Mouse (Mus musculus) left cerebral cortex, postnatal 14 days (tissue): Measurements from ENCODE around the gene Clec3a. TPM values are rescaled to one million over a fixed set of nuclear protein-coding genes. Genes with fewer than 3 reads are reported as not detected.

ENCODE experiments used
- DNase-seq, 2 experiments: peaks; one replicate each; pipeline ENCODE4 v3.0.0; 2021 to 2022; ENCODE audit warnings: low spot score in 2 of 2, mixed read lengths in 1 of 2
- intact Hi-C: fragments of 180-260 bp; cut with DNase I; formaldehyde crosslinking; loops from one replicate; pipeline ENCODE4 v1.15.1; 2025
- total RNA-seq, 2 experiments: library from RNA; stranded (reverse); gene quantifications; 2 replicates each; pipeline ENCODE4 v1.2.3; 2021

Clec3a gene
- total RNA-seq, 2 experiments from 2014 or later = not detected

DNA sequence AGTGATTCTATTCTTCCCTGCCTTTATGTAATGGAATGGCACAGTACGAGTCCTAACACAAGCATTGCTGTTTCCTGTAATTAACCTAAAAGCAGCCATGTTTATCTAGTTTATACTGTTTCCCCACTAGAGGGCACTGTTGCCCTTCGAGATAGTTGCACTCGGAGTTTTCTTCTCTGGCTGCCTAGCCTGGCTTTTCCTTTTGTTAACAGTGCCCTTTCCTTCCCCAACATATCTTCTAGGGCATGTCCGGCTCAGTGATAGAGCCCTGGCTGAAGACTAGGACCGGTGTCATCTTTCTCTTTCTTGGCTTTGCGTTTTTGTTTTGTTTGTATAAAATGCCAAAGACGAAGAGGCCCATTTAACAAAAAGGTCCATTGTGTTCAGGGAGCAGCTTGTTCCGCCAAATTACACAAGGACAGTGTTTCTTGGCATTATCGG, 34.9 kb downstream of the Clec3a start:
- peak; percentile 63 to 75 for DNase-seq
- intact Hi-C loops = loop anchor here (5.0 to 10.0 kb wide), 5 partner anchors 322 to 1984 kb away; partner anchors contain the start of gene Maf

DNA sequence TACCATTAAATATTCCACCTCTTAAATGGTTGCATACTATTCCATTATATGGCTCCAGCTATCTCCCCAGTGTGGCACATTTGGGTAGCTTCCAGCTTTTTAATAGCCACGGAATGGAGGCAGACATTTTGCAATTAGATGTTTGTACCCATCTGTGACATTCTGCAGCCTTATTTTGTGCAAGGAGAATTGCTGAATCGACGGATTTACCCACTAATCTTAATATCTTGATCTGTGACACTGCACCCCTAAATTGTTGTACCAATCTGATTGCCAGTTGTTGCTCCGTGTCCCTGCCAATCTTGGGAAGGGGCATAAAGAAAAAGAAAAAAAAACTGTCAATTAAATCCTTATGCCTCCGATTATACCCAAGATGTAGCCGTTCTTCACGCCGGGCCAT, 37.4 kb downstream of the Clec3a start:
- no peak for DNase-seq
- intact Hi-C loops = loop anchor here (10.0 kb wide), 3 partner anchors 319 to 1909 kb away; no protein-coding TSS in a partner anchor

- DNase-seq = peak in 1 of 2 experiments; percentile 36
- intact Hi-C loops = loop anchor here (10.0 kb wide), 3 partner anchors 319 to 1909 kb away; no protein-coding TSS in a partner anchor
Measured at GRCm38 (mm10) chr8:114455953-114456352, 38.1 kb downstream of the Clec3a start.

GRCm38 (mm10) chr8:114458113-114458784, 40.4 kb downstream of the Clec3a start:
- DNase-seq = no peak
- intact Hi-C loops = loop anchor here (10.0 kb wide), 3 partner anchors 317 to 1907 kb away; no protein-coding TSS in a partner anchor

- intact Hi-C loops = no loop called here
Measured at GRCm38 (mm10) chr8:114460600-114460999, 42.7 kb downstream of the Clec3a start.

DNA sequence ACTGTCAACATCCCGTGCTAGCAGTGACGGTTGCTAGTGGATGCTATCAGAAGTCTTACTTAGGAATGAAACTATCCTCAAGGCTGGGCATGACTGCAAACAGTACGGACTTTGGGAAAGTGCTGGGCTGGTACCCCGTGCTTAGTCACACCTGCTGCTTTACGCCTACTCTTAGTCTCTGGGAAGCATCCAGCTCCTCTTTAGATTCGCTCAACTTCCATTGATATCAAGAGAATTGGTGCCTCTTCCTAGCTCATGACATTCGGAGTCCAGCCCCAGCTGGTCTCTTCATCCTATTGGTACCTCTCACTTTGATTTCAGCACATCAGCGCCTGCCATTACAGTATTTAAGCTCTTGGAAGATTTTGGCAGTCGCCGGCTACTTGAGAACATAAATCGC, 44.7 kb downstream of the Clec3a start:
- intact Hi-C loops = no loop called here

More at GRCm38 (mm10) chr8:114460600-114460999, 42.7 kb downstream of the Clec3a start:
- DNase-seq = no peak

GRCm38 (mm10) chr8:114463305-114463704, 45.4 kb downstream of the Clec3a start:
- DNase-seq = no peak
- intact Hi-C loops = no loop called here

More for the DNA sequence above, 44.7 kb downstream of the Clec3a start:
- DNase-seq = no peak

DNA sequence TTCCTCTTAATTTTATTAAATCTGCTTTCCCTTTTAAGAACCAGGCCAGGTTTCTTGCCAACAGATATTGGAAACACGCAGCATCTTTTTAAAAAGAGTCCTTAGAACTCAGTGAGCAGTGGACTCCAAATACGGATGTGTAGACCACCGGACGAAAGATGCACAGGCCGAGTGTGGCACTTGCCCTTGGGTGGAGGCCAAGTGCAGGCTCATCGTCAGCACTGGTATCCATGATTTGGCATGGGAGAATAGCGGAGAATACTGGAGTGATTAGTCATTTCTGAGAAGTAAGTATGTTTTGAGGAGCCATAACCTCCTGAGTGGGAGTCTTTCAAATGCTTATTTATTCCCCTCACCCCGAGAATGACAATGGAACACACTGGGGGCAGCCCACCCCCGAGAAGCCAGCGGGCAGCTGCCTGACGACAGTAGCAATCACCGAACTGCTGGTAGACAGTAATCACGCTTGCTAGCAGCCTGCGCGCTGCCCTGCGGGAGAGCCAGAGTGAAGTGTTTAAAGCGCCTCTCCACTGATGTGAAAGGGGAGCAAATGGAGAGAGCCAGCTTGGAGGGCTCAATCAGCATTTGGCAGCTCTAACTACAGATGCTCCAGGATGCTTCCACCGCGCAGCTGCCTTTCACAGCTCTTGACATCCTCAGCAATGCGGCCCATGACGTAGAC, 50.8 kb downstream of the Clec3a start:
- no peak for DNase-seq
- intact Hi-C loops = no loop called here

DNA sequence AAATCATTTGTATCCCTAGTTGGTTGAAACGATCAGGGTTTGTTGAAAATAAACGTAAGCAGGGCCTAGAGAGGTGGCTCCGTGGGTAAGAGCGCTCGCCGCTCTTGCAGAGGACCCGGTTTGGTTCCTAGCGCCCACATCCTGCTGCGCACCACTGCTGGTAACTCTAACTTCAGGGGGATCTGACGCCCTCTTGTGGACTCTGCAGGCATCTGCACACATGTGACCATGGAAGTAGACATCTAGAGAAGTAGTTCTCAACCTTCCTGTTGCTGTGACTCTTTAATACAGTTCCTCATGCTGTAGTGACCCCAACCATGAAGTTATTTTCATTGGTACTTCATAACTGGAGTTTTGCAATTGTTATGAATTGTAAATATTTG, 51.3 kb downstream of the Clec3a start:
- intact Hi-C loops = no loop called here
- DNase-seq = no peak

GRCm38 (mm10) chr8:114473546-114473945, 55.7 kb downstream of the Clec3a start:
- intact Hi-C loops = no loop called here
- DNase-seq = no peak

Other genes with a start within 250 kb of the Clec3a start
- 10 to 100 TPM; 46.5 to 60.6 TPM for gene Vat1l, start 212.5 kb upstream of the Clec3a start, total RNA-seq
- gene Wwox, start 21.6 kb downstream of the Clec3a start, total RNA-seq = 10 to 100 TPM; 11.9 to 12.0 TPM